Mouse (Mus musculus) ES-E14 (cell line): Measurements from ENCODE around the gene Gin1.

ENCODE experiments used
- MAFK ChIP-seq: IDR thresholded peaks from 2 replicates; pipeline ENCODE4 v1.6.1; 2014; ENCODE audit warnings: mild to moderate bottlenecking, low read depth, low read length, inconsistent platforms; ENCODE audit not compliant: insufficient read depth
- ZC3H11A ChIP-seq: IDR thresholded peaks from 2 replicates; pipeline ENCODE4 v1.6.1; 2012; ENCODE audit warnings: low read depth, mild to moderate bottlenecking, inconsistent platforms, low read length, borderline replicate concordance

DNA sequence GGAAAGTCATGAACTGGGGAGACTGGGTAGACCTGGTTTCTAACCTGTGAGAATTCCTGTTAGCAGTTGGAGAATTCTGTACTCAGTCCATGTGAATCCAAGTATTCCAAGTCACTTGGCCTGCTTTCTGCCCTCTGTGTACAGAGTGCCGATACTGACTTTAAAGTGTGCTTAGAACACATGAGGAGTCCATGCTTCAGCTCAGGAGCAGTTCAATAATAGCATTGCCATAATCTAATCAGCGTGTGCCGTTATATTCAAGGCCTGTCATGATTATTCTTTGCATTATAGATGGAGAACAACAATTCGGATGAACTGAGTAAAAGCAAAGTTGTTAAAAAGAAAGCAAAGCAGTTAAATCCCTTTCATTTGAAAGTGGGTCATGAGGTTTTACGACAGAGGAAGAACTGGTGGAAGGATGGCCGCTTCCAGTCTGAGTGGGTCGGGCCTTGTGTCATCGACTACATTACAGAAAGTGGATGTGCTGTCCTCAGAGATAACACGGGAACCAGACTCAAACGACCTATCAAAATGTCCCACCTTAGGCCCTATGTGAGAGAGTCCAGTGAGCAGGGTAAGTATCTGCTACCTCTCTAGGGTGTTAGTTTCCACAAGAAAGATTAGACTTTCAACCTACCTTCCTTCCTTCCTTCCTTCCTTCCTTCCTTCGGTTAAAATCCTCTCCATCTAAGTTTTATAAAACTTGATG is 15.9 kb downstream of the Gin1 start:
- TF ChIP-seq MAFK (no peak), ZC3H11A (no peak)
